Mouse (Mus musculus) v-Abl transformed pro-B cells (cell line): Measurements from ENCODE around the gene Wnt8b.
"Not testable (repeated sequence)": the region's sequence is repeated elsewhere in the genome, so short reads cannot be mapped to it uniquely, and the experiment has no call there.

Source experiments
- in situ Hi-C, 2 experiments: fragments of 400-800 bp; cut with MboI; formaldehyde crosslinking; loops; one replicate each; pipeline ENCODE4 v1.15.1; 2025; ENCODE audit not compliant: unreplicated experiment in 2 of 2

Gene Wnt8b

DNA sequence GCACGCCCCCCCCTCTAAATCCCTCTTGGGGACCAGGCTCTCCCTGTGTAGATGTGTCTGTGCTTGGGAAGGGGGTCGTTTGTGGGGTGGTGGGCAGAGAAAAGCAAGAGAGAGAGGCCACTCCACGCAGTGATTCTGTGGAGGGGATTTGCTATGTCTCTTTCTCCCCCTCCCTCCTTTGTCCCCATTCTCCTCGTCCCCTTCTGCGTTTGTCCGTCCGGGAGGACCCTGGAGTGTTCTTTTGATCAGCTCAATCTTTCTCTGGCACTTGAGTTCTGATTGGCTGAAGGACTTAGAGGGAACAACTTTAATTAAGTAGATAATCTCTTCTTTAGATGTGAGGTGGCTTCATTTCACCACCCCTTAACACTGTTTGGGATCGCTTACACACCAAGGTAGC, at the start of gene Wnt8b:
TSS of gene Wnt8b (plus strand) at position 345 of the 400 bp plus-strand sequence.
- in situ Hi-C loops, result loop anchor here in 1 of 2 experiments (25.0 kb wide), 1 partner anchor 394 kb away; no protein-coding TSS in a partner anchor

DNA sequence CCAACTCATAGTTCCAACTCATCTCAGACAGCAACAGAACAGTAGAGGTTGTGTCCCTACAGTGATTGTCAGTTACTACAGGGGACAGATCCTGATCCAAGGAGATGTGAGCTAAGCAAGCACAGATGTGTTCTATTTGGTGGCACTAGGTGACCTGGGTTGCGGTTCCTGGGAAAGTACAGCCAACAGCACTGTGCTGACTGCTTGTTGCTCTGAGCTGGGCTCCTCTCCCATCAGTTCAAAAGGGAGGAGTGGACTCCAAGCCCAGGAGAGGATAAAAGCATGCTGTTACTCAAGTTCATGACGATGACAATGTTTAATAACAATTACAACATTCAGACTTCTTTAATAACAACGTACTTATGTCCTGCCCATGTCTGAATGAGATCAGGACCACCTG, 47.5 kb upstream of the Wnt8b start:
- in situ Hi-C loops, result no loop called here

DNA sequence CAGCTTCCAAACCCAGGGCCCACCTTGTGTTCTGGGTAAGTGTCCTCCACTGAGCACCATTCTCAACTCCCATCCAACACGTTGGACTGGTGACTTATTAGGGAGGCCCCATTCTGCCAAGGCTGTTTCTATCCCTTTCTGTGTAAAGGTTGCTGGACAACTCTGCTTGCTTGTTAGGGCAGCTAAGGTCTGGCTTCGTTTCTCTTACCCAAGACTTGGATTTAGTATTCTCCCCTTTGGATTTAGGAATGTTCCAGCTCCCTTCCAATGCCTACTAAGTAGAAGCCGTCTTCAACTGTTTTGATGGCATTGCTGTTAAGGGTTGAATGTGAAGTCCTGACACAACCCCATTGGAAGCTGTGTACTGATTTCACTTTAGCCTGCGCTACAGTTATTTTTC, 45.3 kb upstream of the Wnt8b start:
- in situ Hi-C loops, result no loop called here

DNA sequence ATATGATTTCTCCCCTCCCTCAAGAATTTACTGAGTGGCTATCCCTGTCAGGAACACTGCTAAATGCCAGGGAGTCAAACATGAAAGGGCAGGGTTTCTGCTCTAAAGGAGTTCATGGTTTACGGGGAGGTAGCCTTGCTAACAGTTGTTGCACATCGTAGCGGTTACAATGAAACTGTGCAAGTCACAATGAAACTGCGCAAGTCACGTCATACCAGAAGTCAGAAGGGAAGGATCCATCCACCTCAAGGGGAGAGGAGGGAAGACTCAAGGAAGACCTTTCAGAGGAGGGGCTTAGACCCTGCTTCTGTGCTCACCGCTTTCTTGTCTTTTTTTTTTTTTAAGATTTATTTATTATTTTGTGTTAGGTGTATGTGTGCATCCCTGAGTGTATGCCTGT, 38.4 kb upstream of the Wnt8b start:
- in situ Hi-C loops, result no loop called here

DNA sequence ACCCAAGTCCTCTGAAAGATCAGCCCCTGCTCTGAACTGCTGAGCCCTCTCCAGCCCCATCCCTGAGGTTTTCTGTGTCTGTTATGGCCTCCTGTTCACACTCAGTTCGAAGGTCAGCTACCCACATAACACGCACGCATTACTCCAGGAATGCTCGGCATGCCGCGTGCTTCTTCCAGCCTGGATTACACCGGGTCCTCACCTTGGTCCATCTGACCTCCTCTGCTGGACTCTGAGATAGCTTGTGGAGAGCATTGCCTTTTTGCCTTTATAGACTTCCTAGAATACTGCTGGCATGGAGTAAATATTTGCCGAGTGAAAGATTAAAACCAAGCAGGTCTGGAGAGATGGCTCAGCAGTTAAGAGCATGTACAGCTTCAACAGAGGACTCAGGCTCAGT, 37.9 kb upstream of the Wnt8b start:
- in situ Hi-C loops, result no loop called here

DNA sequence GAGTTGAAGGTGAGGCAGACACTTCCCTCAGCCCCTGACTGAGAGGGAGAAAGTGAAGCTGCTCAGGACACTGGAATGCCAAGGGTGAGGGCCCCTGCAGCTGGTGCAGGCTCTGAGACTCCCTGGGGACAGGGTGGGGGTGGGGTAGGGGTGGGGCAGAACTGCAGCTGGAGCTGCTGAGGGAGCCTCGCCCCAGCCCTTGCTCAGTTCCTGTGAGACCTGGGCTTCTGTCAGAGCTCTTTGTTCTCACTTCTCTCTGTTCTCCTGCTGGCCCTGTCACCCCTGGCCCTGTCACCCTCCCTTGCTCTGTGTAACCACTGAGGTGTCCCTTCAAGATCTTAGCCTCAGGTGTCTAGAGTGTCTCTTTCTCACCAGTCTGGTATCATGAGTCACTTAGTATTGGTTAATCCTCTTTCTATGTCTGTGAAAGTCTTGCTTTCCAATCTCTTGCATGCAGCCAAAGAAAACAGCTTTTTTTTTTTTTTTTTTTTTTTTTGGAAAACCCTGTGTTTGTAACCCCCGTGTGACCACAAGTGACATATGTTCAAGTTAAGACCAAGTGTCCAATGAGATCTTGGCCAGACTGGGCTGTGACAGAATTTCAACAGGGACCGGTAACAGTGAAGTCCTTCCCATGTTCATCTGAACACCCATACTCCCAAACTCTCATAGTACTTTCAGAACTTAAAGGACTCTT, 35.8 kb upstream of the Wnt8b start:
- in situ Hi-C loops, result no loop called here

DNA sequence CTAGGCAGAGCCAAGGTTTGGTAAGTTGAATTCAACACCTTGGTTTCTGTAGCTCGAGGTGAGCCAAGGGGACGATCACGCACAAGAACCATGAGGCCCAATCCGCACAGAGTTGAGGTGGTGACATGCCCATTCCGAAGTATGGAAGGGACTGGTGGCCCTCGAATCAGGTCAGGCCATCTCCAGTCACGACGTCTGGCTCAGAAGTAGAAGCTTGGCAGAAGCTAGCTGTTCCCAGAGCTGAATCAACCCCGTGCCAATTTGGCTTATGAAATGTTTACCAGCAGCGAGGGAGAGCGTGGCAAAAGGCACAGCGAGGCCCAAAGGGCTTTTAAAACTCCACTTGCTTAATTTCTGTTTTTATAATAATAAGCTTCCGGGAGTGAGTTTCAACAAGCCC, 34.6 kb upstream of the Wnt8b start:
- in situ Hi-C loops, result no loop called here

DNA sequence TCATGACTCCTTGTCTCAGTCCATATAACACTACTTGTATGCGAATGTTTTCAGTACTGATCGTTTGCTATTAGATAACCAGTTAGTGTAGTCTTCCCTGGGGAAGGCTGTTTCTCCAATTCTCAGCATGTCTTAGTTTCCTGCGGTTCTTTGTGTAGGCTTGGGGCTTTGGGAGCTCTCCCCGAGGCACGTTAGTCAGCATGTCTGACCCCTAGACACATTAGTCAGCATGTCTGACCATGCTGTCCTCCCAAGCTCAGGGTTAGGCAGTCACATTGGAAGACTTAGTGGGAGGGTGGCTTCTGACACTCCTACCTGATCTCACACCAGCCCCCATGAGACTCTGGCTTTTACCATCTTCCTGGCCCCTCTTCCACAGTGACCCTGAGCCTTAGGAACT, 32.8 kb upstream of the Wnt8b start:
- in situ Hi-C loops, result no loop called here

DNA sequence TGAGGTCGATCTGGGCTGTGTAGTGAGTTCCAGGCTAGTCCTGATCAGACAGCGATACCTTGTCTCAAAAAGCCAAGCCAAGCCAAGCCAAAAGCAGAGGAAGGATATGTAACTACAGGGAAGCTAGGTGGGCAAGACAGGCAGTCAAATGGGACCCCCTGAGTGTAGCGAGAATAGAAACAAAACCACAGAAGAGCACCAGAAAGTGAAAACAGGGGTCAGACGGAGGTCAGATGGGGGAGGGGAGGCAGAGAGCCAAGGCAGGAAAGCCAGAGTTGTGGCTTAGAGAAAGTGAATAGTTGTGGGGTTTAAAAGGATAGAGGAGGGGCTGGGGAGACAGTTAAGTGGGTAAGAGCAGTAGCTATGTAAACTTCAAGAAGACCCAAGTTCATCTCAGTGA, 31.8 kb upstream of the Wnt8b start:
- in situ Hi-C loops, result no loop called here

DNA sequence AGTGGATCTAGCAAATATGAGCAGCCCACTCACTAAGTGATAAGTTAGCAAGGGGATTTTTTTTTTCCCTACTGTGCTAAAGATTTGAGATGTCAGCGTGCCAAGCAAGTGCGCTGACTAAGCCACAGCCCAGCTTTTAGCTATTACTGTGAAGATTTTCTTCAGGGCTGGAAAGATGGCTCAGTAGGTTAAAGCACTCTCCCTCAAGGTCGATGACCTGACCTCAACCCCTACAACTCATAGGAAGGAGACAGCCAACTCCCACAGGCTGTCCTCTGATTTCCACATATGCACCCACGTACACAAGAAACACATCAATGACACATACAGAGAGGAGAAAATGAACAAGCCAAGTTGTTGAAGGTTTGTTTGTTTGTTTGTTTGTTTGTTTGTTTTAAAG, 31.1 kb upstream of the Wnt8b start:
- in situ Hi-C loops, result no loop called here

DNA sequence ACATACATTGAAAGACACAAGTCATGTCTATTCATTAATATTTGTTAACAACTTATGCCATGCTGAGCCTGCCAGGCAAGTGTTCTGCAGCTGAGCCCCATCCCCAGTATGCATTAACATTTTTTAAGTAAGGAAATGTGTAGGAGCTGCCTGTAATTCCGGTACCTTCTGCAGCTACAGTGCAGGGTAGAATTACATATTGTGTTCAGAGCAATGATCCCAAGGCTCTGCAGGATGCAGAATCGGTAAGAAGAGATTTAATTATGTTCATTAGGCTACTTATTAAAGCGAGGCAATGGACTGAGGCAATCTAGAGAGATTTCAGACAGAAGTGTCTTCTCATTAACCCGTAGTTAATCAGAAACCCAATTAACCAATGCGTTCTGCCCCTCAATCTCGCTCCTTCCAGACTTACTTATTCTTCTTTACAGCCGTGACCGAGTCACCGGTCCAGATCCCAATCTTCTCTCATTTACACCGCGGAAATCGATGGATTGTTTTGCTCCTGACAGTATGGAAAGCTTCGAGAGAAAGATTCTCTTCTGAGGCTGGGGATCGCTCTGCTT, 27.2 kb upstream of the Wnt8b start:
- in situ Hi-C loops, result not testable (repeated sequence)

DNA sequence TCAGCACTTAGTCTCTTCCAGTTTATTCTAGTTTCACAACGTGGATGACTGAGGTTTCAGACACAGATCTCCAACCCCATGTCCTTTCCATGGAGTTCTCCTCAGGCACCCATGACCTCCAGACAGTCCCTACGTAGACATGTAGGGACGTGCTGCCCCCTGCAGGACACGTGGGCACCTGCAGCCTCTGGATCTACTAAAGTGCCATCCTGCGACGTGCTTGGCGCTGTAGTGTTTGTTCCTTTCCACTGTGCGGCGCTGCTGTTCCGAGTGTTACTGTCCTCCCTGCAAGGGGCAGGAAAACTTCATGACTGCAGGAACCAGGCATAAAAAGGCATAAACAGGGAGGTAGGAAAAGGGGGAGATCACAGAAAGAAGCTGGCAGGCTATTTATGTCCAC, 19.1 kb upstream of the Wnt8b start:
- in situ Hi-C loops, result loop anchor here (5.0 to 10.0 kb wide), 4 partner anchors 52 to 112 kb away; partner anchors contain the start of gene Sec31b (in 1 of the 2)

DNA sequence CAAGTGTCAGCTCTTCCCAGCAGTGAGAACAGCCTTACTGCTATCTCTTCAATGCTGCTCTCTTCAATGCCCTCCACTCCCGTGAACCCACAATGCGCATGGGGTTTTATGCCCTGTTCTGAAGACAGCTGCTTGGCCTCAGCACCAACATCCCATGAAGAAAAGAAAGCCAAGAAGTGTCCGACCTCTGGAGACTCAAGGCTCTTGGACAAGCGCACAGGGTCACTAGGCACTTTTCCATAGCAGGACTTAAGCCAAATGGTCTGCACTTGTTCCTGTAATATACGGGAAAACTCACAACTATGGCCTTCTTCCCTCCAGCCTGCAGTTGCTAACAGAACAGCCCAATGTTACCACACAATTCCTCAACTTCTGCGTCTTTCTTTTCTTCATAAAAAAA, 18.0 kb upstream of the Wnt8b start:
- in situ Hi-C loops, result loop anchor here (5.0 to 25.0 kb wide), 4 partner anchors 53 to 417 kb away; partner anchors contain the start of gene Sec31b (in 1 of the 2)

DNA sequence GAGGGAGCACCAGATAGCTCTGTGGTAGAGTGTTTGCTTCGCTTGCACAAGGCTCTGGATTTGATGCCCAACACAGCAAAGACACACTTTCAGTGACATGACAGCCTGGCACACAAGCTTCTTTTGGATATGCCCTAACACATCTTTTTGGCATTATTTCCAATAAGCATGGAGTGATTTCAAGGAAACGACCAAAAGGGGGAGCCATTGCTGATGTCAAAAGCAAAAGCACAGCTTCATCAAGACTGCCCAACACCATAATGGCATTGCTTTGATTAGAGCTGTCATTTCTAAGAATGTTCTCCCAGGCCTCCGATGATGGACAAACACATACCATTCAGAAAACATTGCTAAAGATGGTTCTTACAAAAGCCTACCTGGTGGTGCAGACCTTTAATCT, 16.7 kb upstream of the Wnt8b start:
- in situ Hi-C loops, result loop anchor here (5.0 to 25.0 kb wide), 4 partner anchors 54 to 416 kb away; partner anchors contain the start of gene Sec31b (in 1 of the 2)

DNA sequence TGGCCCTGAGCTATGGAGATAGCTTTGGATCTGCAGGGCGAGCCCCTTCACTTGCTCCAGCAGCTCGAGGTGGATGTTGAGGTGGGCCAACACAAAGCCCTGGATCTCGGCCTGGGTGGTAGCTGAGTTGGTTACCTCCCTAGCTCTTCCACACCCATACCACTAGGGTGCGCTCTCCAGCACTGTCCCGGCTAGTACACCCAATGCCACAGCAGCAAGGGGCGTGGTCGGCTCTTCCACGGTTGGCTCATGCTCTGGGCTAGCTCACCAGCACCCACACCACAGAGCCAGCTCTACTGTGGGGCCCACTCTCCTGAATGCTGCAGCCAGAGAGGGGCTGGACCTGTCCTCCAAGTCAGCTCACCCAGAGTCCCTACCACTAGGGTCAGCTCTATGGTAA, 6.0 kb upstream of the Wnt8b start:
- in situ Hi-C loops, result loop anchor here in 1 of 2 experiments (25.0 kb wide), 1 partner anchor 400 kb away; no protein-coding TSS in a partner anchor

DNA sequence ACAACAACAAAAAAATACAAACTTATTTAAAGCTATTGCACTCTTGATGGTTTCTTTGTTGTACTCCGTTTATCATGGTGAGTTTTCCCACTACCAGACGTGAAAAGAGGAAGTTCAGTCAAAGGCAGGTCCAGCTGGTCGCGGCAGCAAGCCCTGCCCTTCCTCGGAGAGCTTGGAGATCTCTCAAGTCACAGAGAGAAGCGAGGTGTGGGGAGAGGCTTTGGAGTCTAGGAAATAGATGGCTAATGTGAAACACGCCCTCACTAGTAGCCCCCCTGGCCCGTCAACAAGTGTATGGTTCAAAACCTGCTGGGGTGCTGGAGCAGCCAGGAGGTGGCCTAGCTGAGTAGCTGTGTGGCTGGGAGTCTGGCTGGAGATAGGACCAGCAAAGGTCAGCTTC, 3.2 kb downstream of the Wnt8b start:
- in situ Hi-C loops, result loop anchor here in 1 of 2 experiments (25.0 kb wide), 1 partner anchor 391 kb away; no protein-coding TSS in a partner anchor

DNA sequence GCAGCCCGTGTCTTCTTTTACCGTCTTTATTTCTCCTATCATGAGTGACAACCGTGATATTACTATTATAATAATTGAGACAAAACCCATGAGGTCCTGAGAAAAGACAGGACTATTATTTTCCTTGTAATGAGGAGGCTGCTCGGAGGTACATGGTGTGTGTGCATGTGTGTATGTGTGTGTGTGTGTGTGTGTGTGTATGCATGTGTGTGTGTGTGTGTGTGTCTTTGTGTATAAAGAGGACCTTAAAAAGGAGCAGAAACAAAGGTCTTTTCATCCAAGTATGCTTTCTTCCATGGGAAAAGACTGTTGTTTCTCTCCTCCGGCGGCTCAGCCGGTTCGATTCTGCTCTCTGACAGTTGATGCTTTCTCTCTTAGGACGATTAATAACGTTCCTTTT, 3.7 kb downstream of the Wnt8b start:
- in situ Hi-C loops, result loop anchor here in 1 of 2 experiments (25.0 kb wide), 1 partner anchor 390 kb away; no protein-coding TSS in a partner anchor

DNA sequence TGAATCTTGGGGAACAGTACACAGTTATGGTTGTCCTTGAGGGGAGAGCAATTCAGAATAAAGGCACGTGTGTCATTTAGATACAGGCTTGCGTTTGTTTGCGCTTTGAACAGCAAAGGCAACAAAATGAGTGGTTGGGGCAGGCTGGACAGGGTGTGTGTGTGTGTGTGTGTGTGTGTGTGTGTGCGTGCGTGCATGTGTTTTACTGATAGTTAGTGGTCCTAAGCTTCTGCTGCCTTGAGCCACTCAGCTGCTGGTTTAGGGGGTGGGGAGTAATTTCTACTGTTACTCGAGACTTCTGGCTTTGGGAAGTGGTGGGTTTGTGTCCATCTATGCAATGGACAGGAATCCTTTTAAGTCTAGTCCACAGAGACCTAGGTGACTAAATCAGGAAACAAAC, 5.7 kb downstream of the Wnt8b start:
- in situ Hi-C loops, result loop anchor here in 1 of 2 experiments (25.0 kb wide), 1 partner anchor 388 kb away; no protein-coding TSS in a partner anchor

DNA sequence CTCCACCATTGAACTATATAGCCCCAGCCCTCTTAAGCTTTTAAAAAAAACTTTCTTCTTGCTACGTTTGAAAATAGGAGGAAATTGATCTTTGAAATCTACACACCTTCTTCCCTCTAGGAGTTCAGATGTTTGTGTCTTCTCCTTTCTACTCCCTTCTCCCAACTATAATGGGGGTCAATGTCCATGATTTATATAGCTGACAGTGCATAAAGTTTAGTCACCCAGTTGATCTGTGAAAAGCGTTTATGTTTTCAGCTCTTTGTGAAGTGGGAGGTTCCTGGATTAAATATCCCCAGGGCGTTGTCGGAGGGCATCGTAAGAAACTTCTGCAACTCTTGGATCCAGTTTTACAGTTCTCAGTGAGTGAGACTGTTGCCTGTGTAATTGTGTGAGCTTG, 7.0 kb downstream of the Wnt8b start:
- in situ Hi-C loops, result no loop called here

DNA sequence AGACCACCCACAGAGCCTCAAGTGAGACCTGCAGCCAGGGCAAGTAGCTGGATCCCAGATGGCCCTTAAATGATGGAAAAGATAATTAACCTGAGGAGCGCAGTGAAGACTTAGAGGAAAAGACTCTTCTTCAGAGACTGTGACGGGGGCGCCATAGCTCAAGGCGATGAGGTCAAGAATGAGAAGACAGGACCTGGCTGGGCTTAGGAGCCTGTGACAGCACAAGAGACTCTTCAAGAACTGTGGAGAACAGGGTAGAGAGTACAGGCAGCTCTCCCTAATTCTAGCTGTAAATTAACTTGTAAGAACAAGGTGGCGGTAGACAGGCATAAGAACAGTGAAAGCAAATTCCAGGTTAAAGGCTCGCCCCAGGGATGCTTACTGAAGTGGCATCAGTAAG, 8.7 kb downstream of the Wnt8b start:
- in situ Hi-C loops, result no loop called here

DNA sequence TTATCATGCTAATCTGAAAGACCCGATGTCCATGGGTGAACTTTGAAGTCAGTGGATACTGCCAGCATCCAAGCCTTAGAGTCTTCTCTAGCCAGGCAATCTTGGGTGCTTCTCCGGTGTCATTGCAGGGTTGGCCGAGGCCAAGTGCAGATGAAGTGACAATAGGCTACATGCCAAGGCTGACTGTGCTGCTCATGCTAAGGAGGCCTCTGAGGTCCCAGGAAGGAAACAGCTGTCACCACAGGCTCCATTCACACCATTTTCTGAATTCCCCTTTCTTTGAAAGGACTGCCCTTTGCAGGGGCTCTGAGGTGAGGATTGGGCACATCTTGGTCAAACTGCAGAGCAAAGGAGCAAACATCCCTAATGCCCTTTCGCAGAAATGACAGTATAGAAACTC, 9.5 kb downstream of the Wnt8b start:
- in situ Hi-C loops, result no loop called here
